Mouse (Mus musculus) heart, adult 2 months (tissue): ENCODE data around the gene Gm13276.
"Not testable (repeated sequence)": the region's sequence is repeated elsewhere in the genome, so short reads cannot be mapped to it uniquely, and the experiment has no call there.

Experiments used
- CTCF ChIP-seq: fragments of 200-600 bp; IDR thresholded peaks from 2 replicates; pipeline ENCODE4 v1.8.1; 2022; ENCODE audit warnings: antibody characterized with exemption, mild to moderate bottlenecking, moderate library complexity
- EP300 ChIP-seq: fragments of 200-500 bp; IDR thresholded peaks from 2 replicates; pipeline ENCODE4 v1.6.1; 2011; ENCODE audit warnings: low read depth, low read length, control low read depth; ENCODE audit not compliant: insufficient read depth
- POLR2A ChIP-seq: fragments of 200-500 bp; IDR thresholded peaks from 2 replicates; pipeline ENCODE4 v1.6.1; 2011; ENCODE audit warnings: mild to moderate bottlenecking, low read depth, low read length, control low read depth; ENCODE audit not compliant: insufficient read depth

GRCm38 (mm10) chr4:88779550-88779949, 6.0 kb upstream of the Gm13276 start, which contains the start of gene Gm13272:
- not testable (repeated sequence) for TF ChIP-seq CTCF, POLR2A, EP300
